Mouse (Mus musculus): Measurements from ENCODE around the gene Pam16. TPM values are rescaled to one million over a fixed set of nuclear protein-coding genes. Genes with fewer than 3 reads are reported as not detected.

Gene Pam16
- polyA plus RNA-seq, 1 experiment from 2014 or later, result 84.7 TPM

DNA sequence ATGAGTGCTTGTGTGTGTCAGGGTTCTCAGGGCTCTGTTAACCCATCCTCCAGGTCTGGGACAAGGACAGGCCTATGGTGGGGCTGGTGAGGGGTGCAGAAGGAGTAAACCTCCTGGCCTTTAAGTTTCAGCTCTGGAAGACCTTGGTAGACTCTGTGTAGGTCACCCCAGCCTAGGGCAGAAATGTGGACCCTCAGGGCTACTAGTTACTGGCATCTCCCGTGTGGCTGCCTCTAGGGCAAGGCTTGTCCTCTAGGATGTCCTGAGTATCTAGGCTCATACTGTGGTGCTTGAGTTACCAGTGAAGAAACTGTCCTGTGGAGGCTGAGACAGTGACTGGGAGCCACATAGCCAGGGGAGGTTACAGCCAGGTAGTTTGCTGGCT, 21.3 kb downstream of the Pam16 start:
- peak overlapping the region; percentile 78; the same call in 1 of the 2 replicates for H3K27ac ChIP-seq (ENCODE audit: low read length)
- WGBS, result 52% methylated on average over 1 of the region's 1 CpGs
- no peaks in the 10 kb centered on the region for H3K27me3 ChIP-seq (ENCODE audit: control insufficient read depth, insufficient read depth, low read length)
- no peak overlapping the region for H3K9ac ChIP-seq (replicated peaks; ENCODE audit: low read depth, low read length)
- peaks cover 86% of the 10 kb centered on the region for H3K4me1 ChIP-seq (ENCODE audit: control insufficient read depth, insufficient read depth, low read length)
- H3K4me2 ChIP-seq (replicated peaks; ENCODE audit: low read depth, low read length), result 0 out of 2 replicates have a peak overlapping the region, but pooled peaks have one; percentile 10
- ATAC-seq (ENCODE audit: insufficient number of reproducible peaks, insufficient read depth, low FRiP score, low read depth), result 0 out of 2 replicates have a peak, but pooled peaks have one; percentile 0
- no peaks in the 10 kb centered on the region for H3K9me3 ChIP-seq (ENCODE audit: control insufficient read depth, low read depth, low read length)
- H3K4me3 ChIP-seq (ENCODE audit: low read depth, low read length), result no peak overlapping the region
- H3K36me3 ChIP-seq (ENCODE audit: control insufficient read depth, insufficient read depth, low read length), result no peaks in the 10 kb centered on the region

DNA sequence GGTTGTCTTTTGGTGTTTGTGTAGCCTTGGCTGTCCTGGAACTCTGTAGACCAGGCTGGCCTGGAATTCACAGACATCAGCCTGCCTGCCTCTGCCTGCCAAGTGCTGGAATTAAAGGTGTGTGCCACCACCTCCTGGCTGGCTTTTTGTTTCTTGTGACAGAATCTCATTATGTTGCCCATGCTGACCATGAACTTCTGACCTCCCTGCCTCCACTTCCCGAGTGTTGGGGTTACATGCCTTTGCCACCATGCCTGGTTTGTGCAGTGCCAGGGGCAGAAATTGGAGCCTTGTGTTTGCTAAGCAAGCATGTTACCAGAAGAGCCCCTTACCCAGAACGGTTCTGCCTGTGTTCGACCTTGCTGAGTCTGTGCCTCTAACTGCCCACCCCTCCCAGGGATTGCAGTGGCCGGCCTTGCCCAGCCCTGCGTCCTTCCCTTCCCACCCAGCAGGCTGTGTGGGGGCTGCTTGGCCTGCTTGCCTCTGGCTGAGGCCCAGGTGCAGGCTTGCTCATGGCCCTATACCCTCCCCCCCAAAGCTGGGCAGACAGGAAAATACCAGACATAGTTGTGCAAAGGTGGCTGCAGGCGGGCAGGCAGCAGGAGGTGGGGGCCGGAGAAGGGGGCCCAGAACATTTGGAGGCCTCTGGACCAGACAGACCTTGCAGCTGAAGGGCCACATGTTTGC, 21.9 kb downstream of the Pam16 start:
- Histone ChIP-seq H3K27ac (ENCODE audit: low read length) (peak overlapping the region; percentile 78), H3K27me3 (ENCODE audit: control insufficient read depth, insufficient read depth, low read length) (no peaks in the 10 kb centered on the region), H3K36me3 (ENCODE audit: control insufficient read depth, insufficient read depth, low read length) (no peaks in the 10 kb centered on the region), H3K4me2 (replicated peaks; ENCODE audit: low read depth, low read length) (peak overlapping the region; percentile 10; the same call in 1 of the 2 replicates), H3K4me3 (ENCODE audit: low read depth, low read length) (no peak overlapping the region), H3K4me1 (ENCODE audit: control insufficient read depth, insufficient read depth, low read length) (peaks cover 92% of the 10 kb centered on the region), H3K9me3 (ENCODE audit: control insufficient read depth, low read depth, low read length) (no peaks in the 10 kb centered on the region), H3K9ac (replicated peaks; ENCODE audit: low read depth, low read length) (no peak overlapping the region)
- WGBS, result 17% methylated on average over 7 of the region's 7 CpGs
- ATAC-seq (ENCODE audit: insufficient number of reproducible peaks, insufficient read depth, low FRiP score, low read depth), result 0 out of 2 replicates have a peak, but pooled peaks have one; percentile 38

DNA sequence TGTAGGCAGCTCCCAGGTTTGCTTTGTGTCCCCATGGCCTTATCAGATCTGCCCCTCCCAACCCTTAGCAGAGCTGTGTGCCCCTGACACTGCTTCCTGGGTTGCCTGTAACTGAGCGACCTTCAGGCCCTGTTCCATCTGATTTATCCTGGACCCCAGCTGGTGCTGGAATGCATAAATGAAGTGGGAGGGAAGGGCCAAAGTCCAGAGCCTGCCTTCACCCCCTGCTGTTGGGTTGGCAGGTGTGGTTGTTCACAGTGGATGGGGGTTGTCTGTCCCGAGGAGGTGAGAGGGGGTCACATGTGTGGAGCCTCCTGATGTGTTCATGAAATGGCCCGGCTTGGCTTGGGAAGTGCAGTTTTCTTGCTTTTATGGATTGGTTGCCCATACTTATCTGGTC, 22.6 kb downstream of the Pam16 start:
- Histone ChIP-seq H3K9me3 (ENCODE audit: control insufficient read depth, low read depth, low read length) (no peaks in the 10 kb centered on the region), H3K4me3 (ENCODE audit: low read depth, low read length) (no peak overlapping the region), H3K9ac (replicated peaks; ENCODE audit: low read depth, low read length) (no peak overlapping the region), H3K36me3 (ENCODE audit: control insufficient read depth, insufficient read depth, low read length) (no peaks in the 10 kb centered on the region), H3K27me3 (ENCODE audit: control insufficient read depth, insufficient read depth, low read length) (no peaks in the 10 kb centered on the region), H3K4me1 (ENCODE audit: control insufficient read depth, insufficient read depth, low read length) (peaks cover 94% of the 10 kb centered on the region), H3K4me2 (replicated peaks; ENCODE audit: low read depth, low read length) (no peak overlapping the region), H3K27ac (ENCODE audit: low read length) (peak overlapping the region; percentile 78; the same call in 1 of the 2 replicates)
- 25% methylated on average over 3 of the region's 3 CpGs for WGBS
- ATAC-seq (ENCODE audit: insufficient number of reproducible peaks, insufficient read depth, low FRiP score, low read depth), result peak; percentile 51

DNA sequence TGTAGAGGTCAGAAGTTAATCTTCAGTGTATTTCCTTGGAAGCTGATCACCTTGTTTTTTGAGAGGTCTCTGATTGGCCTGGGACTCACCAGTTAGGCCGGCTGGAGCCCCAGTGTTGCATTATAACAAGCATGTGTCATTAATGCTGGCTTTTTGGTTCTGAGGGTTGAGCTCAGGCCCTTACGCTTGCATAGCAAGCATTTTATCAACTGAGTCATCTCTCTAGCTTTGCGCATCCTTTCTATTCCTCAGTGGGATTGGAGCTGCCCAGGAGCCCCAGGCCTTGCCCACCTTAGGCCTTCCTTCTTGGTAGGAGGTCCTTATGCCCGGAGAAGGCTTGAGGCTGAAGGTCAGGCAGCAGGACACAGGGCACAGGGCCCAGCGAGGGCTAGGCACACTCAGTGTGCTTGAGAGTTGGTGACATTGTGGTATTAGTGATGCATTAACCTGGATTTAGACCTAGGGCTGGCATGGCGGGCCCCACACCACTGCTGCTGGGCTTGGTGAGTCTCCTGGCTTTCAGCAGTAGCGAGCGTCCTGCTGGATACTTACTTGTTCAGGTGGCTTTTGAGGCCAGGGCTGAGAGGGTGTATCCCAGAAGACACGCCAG, 24.0 kb downstream of the Pam16 start:
- WGBS, result 66% methylated on average over 9 of the region's 9 CpGs
- no peak overlapping the region for H3K9ac ChIP-seq (replicated peaks; ENCODE audit: low read depth, low read length)
- no peak overlapping the region for H3K4me2 ChIP-seq (replicated peaks; ENCODE audit: low read depth, low read length)
- H3K27me3 ChIP-seq (ENCODE audit: control insufficient read depth, insufficient read depth, low read length), result no peaks in the 10 kb centered on the region
- peak overlapping the region; percentile 33; the same call in 1 of the 2 replicates for H3K27ac ChIP-seq (ENCODE audit: low read length)
- no peaks in the 10 kb centered on the region for H3K9me3 ChIP-seq (ENCODE audit: control insufficient read depth, low read depth, low read length)
- peaks cover 94% of the 10 kb centered on the region for H3K4me1 ChIP-seq (ENCODE audit: control insufficient read depth, insufficient read depth, low read length)
- ATAC-seq (ENCODE audit: insufficient number of reproducible peaks, insufficient read depth, low FRiP score, low read depth), result no peak
- H3K36me3 ChIP-seq (ENCODE audit: control insufficient read depth, insufficient read depth, low read length), result no peaks in the 10 kb centered on the region
- no peak overlapping the region for H3K4me3 ChIP-seq (ENCODE audit: low read depth, low read length)

DNA sequence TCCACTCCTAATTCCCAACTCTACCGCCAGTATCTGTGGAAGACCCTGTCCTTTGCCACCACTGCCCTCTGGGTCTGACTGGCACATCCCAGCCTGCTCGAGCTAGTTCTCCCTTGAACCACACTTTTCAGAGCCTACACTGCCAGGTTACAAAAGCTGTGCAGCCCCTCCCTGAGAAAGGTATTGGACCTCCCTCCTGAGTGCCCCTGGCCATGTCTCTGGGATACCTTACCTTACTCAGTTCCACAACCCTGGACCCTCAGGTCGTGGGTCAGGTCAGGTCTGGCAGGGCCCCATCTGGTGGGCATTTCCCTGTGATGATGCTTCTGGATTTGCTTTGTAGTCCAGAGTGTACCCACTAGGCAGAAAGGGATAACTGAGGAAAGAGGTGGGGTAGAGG, 25.2 kb downstream of the Pam16 start:
- Histone ChIP-seq H3K4me1 (ENCODE audit: control insufficient read depth, insufficient read depth, low read length) (peaks cover 85% of the 10 kb centered on the region), H3K27ac (ENCODE audit: low read length) (no peak overlapping the region)

DNA sequence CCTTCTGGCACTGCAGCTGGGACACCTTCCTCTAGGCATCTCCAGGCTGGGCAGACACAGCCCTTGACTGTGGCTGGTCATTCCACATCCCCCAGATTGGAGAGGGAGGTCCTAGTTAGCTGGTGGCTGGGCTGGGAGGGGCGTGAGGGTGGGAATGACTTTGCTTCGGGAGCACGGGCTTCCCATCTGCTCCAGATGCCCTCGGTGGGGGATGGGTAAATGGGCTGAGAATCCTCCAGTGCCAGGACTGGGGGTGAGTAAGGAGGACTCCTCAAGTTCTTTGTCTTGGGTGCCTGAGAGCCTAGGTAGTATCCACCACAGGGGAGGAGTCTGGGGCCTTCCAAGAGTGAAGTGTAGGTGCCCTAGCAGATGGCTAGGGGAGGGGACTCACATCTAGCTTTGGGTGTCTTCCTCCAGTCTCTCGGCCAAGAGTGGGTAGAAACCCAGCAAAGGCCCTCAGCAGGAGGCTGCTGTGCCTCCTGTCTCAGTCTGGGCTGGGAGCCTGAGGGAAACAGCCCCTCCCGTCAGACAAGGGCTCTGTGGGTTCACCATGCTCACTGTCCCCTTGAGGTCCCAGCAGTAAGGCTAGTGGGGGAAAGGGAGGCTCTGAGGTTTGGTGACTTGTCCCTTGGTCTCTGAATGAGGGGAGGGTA, 25.8 kb downstream of the Pam16 start:
- Histone ChIP-seq H3K4me3 (ENCODE audit: low read depth, low read length) (no peak overlapping the region), H3K9ac (replicated peaks; ENCODE audit: low read depth, low read length) (no peak overlapping the region; the same call in 1 of the 2 replicates), H3K27ac (ENCODE audit: low read length) (peak overlapping the region; percentile 21; the same call in 1 of the 2 replicates), H3K36me3 (ENCODE audit: control insufficient read depth, insufficient read depth, low read length) (no peaks in the 10 kb centered on the region), H3K4me2 (replicated peaks; ENCODE audit: low read depth, low read length) (0 out of 2 replicates have a peak overlapping the region, but pooled peaks have one; percentile 8), H3K4me1 (ENCODE audit: control insufficient read depth, insufficient read depth, low read length) (peaks cover 80% of the 10 kb centered on the region), H3K9me3 (ENCODE audit: control insufficient read depth, low read depth, low read length) (no peaks in the 10 kb centered on the region), H3K27me3 (ENCODE audit: control insufficient read depth, insufficient read depth, low read length) (no peaks in the 10 kb centered on the region)
- WGBS, result 24% methylated on average over 6 of the region's 6 CpGs
- ATAC-seq (ENCODE audit: insufficient number of reproducible peaks, insufficient read depth, low FRiP score, low read depth), result no peak

More for the DNA sequence above, 25.2 kb downstream of the Pam16 start:
- Histone ChIP-seq H3K9me3 (ENCODE audit: control insufficient read depth, low read depth, low read length) (no peaks in the 10 kb centered on the region), H3K4me3 (ENCODE audit: low read depth, low read length) (no peak overlapping the region), H3K36me3 (ENCODE audit: control insufficient read depth, insufficient read depth, low read length) (no peaks in the 10 kb centered on the region), H3K27me3 (ENCODE audit: control insufficient read depth, insufficient read depth, low read length) (no peaks in the 10 kb centered on the region), H3K9ac (replicated peaks; ENCODE audit: low read depth, low read length) (no peak overlapping the region), H3K4me2 (replicated peaks; ENCODE audit: low read depth, low read length) (no peak overlapping the region)
- no peak for ATAC-seq (ENCODE audit: insufficient number of reproducible peaks, insufficient read depth, low FRiP score, low read depth)
- WGBS, result 80% methylated on average over 3 of the region's 3 CpGs

DNA sequence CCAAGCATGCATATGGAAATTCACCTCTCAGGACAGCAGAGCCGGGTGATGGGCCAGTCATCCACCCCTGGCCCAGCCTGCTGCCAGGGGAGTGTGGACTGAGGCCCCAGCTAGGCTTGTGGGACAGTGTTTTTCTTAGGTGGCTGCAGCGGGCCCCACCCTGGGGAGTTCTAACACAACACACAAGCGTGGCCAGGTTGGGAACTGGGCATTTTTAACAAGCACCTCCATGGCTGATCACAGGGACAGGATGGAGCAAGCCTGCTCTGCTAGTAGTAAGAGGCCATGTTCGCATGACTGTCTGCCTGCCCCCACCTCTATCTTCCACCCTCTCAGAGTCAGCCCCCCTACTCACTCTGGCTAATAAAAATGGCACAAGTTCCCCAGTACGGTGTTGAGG, 26.7 kb downstream of the Pam16 start:
- Histone ChIP-seq H3K27ac (ENCODE audit: low read length) (0 out of 2 replicates have a peak overlapping the region, but pooled peaks have one; percentile 15), H3K9me3 (ENCODE audit: control insufficient read depth, low read depth, low read length) (no peaks in the 10 kb centered on the region), H3K36me3 (ENCODE audit: control insufficient read depth, insufficient read depth, low read length) (no peaks in the 10 kb centered on the region), H3K4me2 (replicated peaks; ENCODE audit: low read depth, low read length) (peak overlapping the region; percentile 96), H3K27me3 (ENCODE audit: control insufficient read depth, insufficient read depth, low read length) (no peaks in the 10 kb centered on the region), H3K9ac (replicated peaks; ENCODE audit: low read depth, low read length) (no peak overlapping the region), H3K4me1 (ENCODE audit: control insufficient read depth, insufficient read depth, low read length) (peaks cover 75% of the 10 kb centered on the region), H3K4me3 (ENCODE audit: low read depth, low read length) (no peak overlapping the region)
- no peak for ATAC-seq (ENCODE audit: insufficient number of reproducible peaks, insufficient read depth, low FRiP score, low read depth)
- 74% methylated on average over 5 of the region's 5 CpGs for WGBS

DNA sequence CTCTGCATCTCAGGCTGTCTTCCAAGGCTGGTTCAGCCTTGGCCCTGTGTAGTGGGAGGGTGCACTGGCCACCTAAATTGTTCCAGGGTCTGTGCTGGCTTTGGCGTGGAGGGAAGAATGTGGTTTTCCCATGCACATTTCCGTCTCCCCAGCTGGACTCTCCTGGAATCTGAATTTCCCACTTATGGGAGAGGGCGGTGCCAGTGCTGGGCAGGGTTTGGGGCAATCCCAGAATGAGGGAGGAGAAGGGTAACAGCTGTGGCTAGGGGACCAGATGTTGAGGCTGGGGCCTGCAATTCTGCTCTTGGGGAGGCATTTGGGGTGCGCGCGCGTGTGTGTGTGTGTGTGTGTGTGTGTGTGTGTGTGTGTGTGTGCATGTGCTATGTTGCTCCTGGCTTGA, 27.5 kb downstream of the Pam16 start:
- no peak for ATAC-seq (ENCODE audit: insufficient number of reproducible peaks, insufficient read depth, low FRiP score, low read depth)
- Histone ChIP-seq H3K4me3 (ENCODE audit: low read depth, low read length) (peak overlapping the region; percentile 10; the same call in 1 of the 2 replicates), H3K9ac (replicated peaks; ENCODE audit: low read depth, low read length) (no peak overlapping the region), H3K36me3 (ENCODE audit: control insufficient read depth, insufficient read depth, low read length) (no peaks in the 10 kb centered on the region), H3K4me2 (replicated peaks; ENCODE audit: low read depth, low read length) (peak overlapping the region; percentile 96), H3K27me3 (ENCODE audit: control insufficient read depth, insufficient read depth, low read length) (no peaks in the 10 kb centered on the region), H3K9me3 (ENCODE audit: control insufficient read depth, low read depth, low read length) (no peaks in the 10 kb centered on the region), H3K4me1 (ENCODE audit: control insufficient read depth, insufficient read depth, low read length) (peaks cover 75% of the 10 kb centered on the region), H3K27ac (ENCODE audit: low read length) (peak overlapping the region; percentile 36; the same call in 1 of the 2 replicates)
- 52% methylated on average over 7 of the region's 7 CpGs for WGBS
